Mouse (Mus musculus) spleen, adult 2 months (tissue): ENCODE data around the gene Vmn1r78.

ENCODE experiments used
- CTCF ChIP-seq: fragments of 200-500 bp; IDR thresholded peaks from 2 replicates; pipeline ENCODE4 v1.5.1; 2011; ENCODE audit warnings: mild to moderate bottlenecking, inconsistent platforms; ENCODE audit not compliant: insufficient read depth, insufficient read length, insufficient replicate concordance; ENCODE audit errors: extremely low read depth
- POLR2A ChIP-seq: fragments of 200-500 bp; IDR thresholded peaks from 2 replicates; pipeline ENCODE4 v1.6.1; 2011; ENCODE audit warnings: low read depth, low read length, inconsistent platforms

GRCm38 (mm10) chr7:12204141-12204540 lies 54.1 kb downstream of the Vmn1r78 start:
- no peak for TF ChIP-seq POLR2A
- TF ChIP-seq CTCF, result no peak
